Mouse (Mus musculus): ENCODE data around the gene Rhox7a. TPM values are rescaled to one million over a fixed set of nuclear protein-coding genes. Genes with fewer than 3 reads are reported as not detected.

The Rhox7a gene
- polyA plus RNA-seq (2017; shearing (Covaris generic)) = not detected

DNA sequence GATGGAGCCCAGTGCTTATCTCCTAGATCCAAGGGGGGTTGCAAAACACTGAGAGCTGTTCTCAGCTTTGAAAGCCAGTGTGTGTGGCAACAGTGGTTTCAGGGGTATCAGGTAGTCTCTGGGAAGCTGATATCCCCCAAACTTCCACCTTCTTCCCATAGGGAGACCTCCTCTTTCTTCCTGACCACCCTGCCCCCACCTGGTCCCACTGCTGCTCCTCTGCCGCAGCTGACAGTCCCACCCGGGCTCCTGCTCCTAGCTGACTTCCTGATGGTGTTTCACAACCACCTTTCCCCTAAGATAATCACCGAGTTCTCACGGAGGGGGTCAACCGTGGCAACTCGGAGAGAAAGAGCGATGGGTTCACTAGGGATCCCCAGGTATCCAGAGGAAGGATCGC, at the start of gene Rhox7a:
Gene Rhox7a, plus strand, starts transcription at position 301 of the 400 bp plus-strand sequence.

DNA sequence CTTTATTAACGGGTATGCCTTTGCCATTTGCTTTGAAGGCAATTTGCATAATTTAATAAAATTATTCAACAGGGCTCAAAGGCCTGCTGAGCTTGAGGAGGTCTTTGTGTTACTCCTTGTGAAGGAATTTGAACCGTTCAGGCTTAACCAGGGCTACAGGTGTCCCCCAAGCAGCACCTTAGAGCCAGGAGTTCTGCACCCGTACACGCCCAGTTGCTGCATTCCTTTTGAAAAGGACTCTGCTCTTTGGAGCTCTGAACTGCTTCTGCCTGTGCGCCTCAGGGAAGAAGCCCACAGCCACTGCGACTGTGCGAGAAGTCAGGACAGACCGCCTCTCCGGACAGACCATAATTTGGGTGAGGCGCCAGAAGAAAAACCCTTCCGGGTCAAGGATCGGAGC, 4.9 kb upstream of the Rhox7a start, which contains the start of gene Rhox6:
Gene Rhox6, plus strand, starts transcription at position 301 of the 400 bp plus-strand sequence.

DNA sequence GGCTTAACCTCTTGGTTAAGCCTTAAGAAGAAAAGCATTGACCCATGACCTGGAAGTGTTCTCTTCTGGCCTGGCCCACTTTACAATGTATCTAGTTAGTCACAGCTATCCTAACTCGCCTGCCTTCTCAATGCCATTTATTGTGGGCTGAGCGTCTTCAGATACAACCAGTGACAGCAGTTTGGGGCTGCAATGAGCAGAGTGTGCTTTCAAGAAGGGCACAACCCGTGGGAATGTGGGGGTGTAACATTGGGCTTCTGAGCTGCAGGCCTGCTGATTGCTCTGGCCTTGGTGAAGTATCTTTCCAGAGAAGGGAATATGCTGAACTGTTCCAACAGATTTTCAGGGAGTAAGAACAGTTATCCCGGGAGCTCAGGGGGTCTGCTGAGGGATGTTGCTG, 47.4 kb downstream of the Rhox7a start, which contains the start of gene Rhox8:
Gene Rhox8, minus strand, starts transcription at position 101 of the 400 bp plus-strand sequence.

Other genes starting within 250 kb of the Rhox7a start
- gene Rhox4f, start 224.0 kb upstream of the Rhox7a start, polyA plus RNA-seq (2017; shearing (Covaris generic)) = not detected
- not detected for gene Rhox3g, start 203.1 kb upstream of the Rhox7a start, polyA plus RNA-seq (2017; shearing (Covaris generic))
- gene Rhox2g, start 188.2 kb upstream of the Rhox7a start, polyA plus RNA-seq (2017; shearing (Covaris generic)) = not detected
- gene Rhox4g, start 180.4 kb upstream of the Rhox7a start, polyA plus RNA-seq (2017; shearing (Covaris generic)) = not detected
- gene Rhox3h, start 162.9 kb upstream of the Rhox7a start, polyA plus RNA-seq (2017; shearing (Covaris generic)) = not detected
- not detected for gene Rhox2h, start 158.4 kb upstream of the Rhox7a start, polyA plus RNA-seq (2017; shearing (Covaris generic))
- not detected for gene Rhox5, start 26.8 kb upstream of the Rhox7a start, polyA plus RNA-seq (2017; shearing (Covaris generic))
- gene Rhox6, start 4.8 kb upstream of the Rhox7a start, polyA plus RNA-seq (2017; shearing (Covaris generic)) = not detected
- not detected for gene Rhox8, start 47.3 kb downstream of the Rhox7a start, polyA plus RNA-seq (2017; shearing (Covaris generic))
- not detected for gene Rhox7b, start 65.5 kb downstream of the Rhox7a start, polyA plus RNA-seq (2017; shearing (Covaris generic))
- not detected for gene Rhox9, start 70.1 kb downstream of the Rhox7a start, polyA plus RNA-seq (2017; shearing (Covaris generic))
- gene Btg1-ps1, start 187.1 kb downstream of the Rhox7a start, polyA plus RNA-seq (2017; shearing (Covaris generic)) = not detected
- gene Btg1-ps2, start 211.4 kb downstream of the Rhox7a start, polyA plus RNA-seq (2017; shearing (Covaris generic)) = not detected
- gene Rhox10, start 234.8 kb downstream of the Rhox7a start, polyA plus RNA-seq (2017; shearing (Covaris generic)) = not detected

All from activated CD4-positive, CD25-positive, alpha-beta regulatory T cell, adult 9 weeks (primary cell).